Mouse (Mus musculus) mammary gland, adult 2 months (tissue): Measurements from ENCODE around the gene Inafm1. TPM values are rescaled to one million over a fixed set of nuclear protein-coding genes. Genes with fewer than 3 reads are reported as not detected.

Source experiments
- polyA plus RNA-seq: library from polyadenylated mRNA; depleted of rRNA; stranded (reverse); fragments of >200 nt; gene quantifications from 2 replicates; pipeline ENCODE4 v1.2.3, GENCODE M21; 2012; ENCODE audit warnings: low replicate concordance; rRNA removed

Gene Inafm1
- 26.4 and 112 TPM in 2 replicates for polyA plus RNA-seq

GRCm38 (mm10) chr7:16273081-16273765 lies at the start of gene Inafm1:
Gene Inafm1 (minus strand): TSS chr7:16273617.

DNA sequence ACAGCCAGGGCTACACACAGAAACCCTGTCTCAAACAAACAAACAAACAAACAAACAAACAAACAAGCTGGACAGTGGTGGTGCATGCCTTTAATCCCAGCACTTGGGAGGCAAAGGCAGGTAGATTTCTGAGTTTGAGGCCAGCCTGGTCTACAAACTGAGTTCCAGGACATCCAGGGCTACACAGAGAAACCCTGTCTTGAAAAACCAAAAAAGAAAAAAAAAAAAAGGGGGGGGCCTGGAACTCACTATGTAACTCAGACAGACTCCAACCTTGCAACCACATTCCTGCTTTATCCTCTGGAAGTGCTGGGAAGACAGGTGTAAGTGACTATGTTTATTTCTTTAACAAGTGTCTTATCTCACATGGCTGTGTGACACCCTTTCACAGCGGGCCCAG lies 34.7 kb upstream of the Inafm1 start, which contains the start of gene Bbc3:
Gene Bbc3 (plus strand): TSS at position 301 of the 400 bp plus-strand sequence.

GRCm38 (mm10) chr7:16286026-16286961 lies 12.9 kb upstream of the Inafm1 start, which contains the start of gene Ccdc9:
Gene Ccdc9 (minus strand): TSS chr7:16286795.

DNA sequence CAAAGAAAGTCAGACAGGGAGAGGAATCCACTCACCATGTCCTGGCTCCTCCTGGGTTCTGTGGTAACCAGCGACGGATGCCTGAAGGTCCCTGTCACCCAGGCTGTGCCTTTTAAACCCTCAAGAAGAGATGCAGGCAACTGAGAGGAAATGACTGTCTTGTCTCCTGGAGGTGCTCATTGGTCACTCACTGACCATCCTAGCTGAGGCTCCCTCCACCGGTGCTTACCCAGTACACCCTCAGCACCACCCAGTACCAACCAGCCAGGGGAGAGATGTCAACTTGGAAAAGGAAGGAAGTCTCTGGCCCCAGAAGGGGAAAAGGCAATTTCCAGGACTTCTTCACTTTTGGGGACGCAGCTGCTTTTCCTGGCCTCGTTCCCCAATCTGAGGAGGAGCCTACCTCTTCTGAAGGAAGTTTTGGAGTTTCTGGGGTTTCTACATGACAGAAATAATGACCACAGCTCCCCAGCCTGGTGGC lies 14.3 kb downstream of the Inafm1 start, which contains the start of gene C5ar1:
Gene C5ar1 (minus strand): TSS at position 431 of the 481 bp plus-strand sequence.

GRCm38 (mm10) chr7:16244067-16244466 lies 29.4 kb downstream of the Inafm1 start, which contains the start of gene C5ar2:
Gene C5ar2 (minus strand): TSS chr7:16244154.

Other genes starting within 250 kb of the Inafm1 start
- 10.1 and 43.2 TPM in 2 replicates for gene Bicra, start 225.7 kb downstream of the Inafm1 start, polyA plus RNA-seq
- gene Zfp541, start 211.8 kb downstream of the Inafm1 start, polyA plus RNA-seq: 0.03 and 0.05 TPM in 2 replicates
- gene Napa, start 175.2 kb downstream of the Inafm1 start, polyA plus RNA-seq: 258 and 285 TPM in 2 replicates
- 34.0 and 35.9 TPM in 2 replicates for gene Kptn, start 153.7 kb downstream of the Inafm1 start, polyA plus RNA-seq
- gene Slc8a2, start 143.8 kb downstream of the Inafm1 start, polyA plus RNA-seq: 0.73 and 1.2 TPM in 2 replicates
- 30.5 and 61.0 TPM in 2 replicates for gene Meis3, start 98.5 kb downstream of the Inafm1 start, polyA plus RNA-seq
- gene Dhx34, start 51.6 kb downstream of the Inafm1 start, polyA plus RNA-seq: 30.6 and 48.4 TPM in 2 replicates
- gene C5ar2, start 29.5 kb downstream of the Inafm1 start, polyA plus RNA-seq: 2.2 and 2.4 TPM in 2 replicates
- 24.8 and 42.3 TPM in 2 replicates for gene C5ar1, start 14.1 kb downstream of the Inafm1 start, polyA plus RNA-seq
- 24.1 and 26.8 TPM in 2 replicates for gene Ccdc9, start 13.2 kb upstream of the Inafm1 start, polyA plus RNA-seq
- 19.3 and 130 TPM in 2 replicates for gene Bbc3, start 34.8 kb upstream of the Inafm1 start, polyA plus RNA-seq
- gene Sae1, start 114.2 kb upstream of the Inafm1 start, polyA plus RNA-seq: 17.2 and 33.4 TPM in 2 replicates
- 33.2 and 54.9 TPM in 2 replicates for gene Zc3h4, start 127.3 kb upstream of the Inafm1 start, polyA plus RNA-seq
- 107 and 246 TPM in 2 replicates for gene Tmem160, start 179.2 kb upstream of the Inafm1 start, polyA plus RNA-seq
- not detected in 2 replicates for gene Npas1, start 204.1 kb upstream of the Inafm1 start, polyA plus RNA-seq